10 mouse cellular contexts compared by ENCODE assay signal in genomic region chr14:29720334-29720911, GRCm38 (mm10). TPM values are rescaled to one million over a fixed set of nuclear protein-coding genes. Genes with fewer than 3 reads are reported as not detected.
DNase-seq lines count a peak whose midpoint lies in the region; ATAC-seq and TF ChIP-seq lines count a peak whose summit lies in the region.
"Had no signal": no experiment of that assay in that cellular context is flagged by ENCODE, and none has a peak within 500 bp of the region (broad histone marks: within the 10 kb centered on the region; RNA-seq: fewer than 3 reads in every experiment).

No protein-coding gene starts in this region.

- H3K4me1 ChIP-seq in heart, embryonic 11.5 days (ENCODE audit: control insufficient read depth, insufficient read depth, low read length), result peaks cover 8% of the 10 kb centered on the region; the same call in 1 of the 2 replicates
- no peaks in the 10 kb centered on the region for H3K4me1 ChIP-seq in heart, adult 2 months (ENCODE audit: control insufficient read depth, insufficient read depth, low read length)
- peaks cover 35% of the 10 kb centered on the region for H3K4me1 ChIP-seq in embryonic facial prominence, embryonic 13.5 days
- H3K4me1 ChIP-seq in intestine, postnatal 0 days (replicated peaks; ENCODE audit: control insufficient read depth, insufficient read depth, low read length), result no peaks in the 10 kb centered on the region

- no peak for TF ChIP-seq POLR2A in heart, adult 2 months (IDR thresholded peaks at IDR 0.05; ENCODE audit: insufficient read depth, low read depth, low read length)

- H3K9me3 ChIP-seq in heart, embryonic 11.5 days (replicated peaks; ENCODE audit: control insufficient read depth, low read length), result no peaks in the 10 kb centered on the region
- H3K9me3 ChIP-seq in embryonic facial prominence, embryonic 13.5 days, result no peaks in the 10 kb centered on the region
- H3K9me3 ChIP-seq in intestine, postnatal 0 days (ENCODE audit: control insufficient read depth), result no peaks in the 10 kb centered on the region

- no peak for ATAC-seq in heart, embryonic 11.5 days (replicated peaks; ENCODE audit: insufficient number of reproducible peaks, low FRiP score, low TSS enrichment)
- no peak for ATAC-seq in embryonic facial prominence, embryonic 13.5 days (ENCODE audit: insufficient number of reproducible peaks, insufficient read depth, low FRiP score, low TSS enrichment, low read depth)
- no peak for ATAC-seq in intestine, postnatal 0 days

- 1% methylated on average over 17 of the region's 17 CpGs for WGBS in heart, embryonic 11.5 days (ENCODE audit: insufficient replicate concordance)
- 3% methylated on average over 17 of the region's 17 CpGs for WGBS in heart, adult 2 months
- WGBS in embryonic facial prominence, embryonic 13.5 days, result 2% methylated on average over 17 of the region's 17 CpGs
- 4% methylated on average over 17 of the region's 17 CpGs for WGBS in intestine, postnatal 0 days

- peak overlapping the region; percentile 70 for H3K4me3 ChIP-seq in heart, embryonic 11.5 days (ENCODE audit: low read depth, low read length)
- no peak overlapping the region for H3K4me3 ChIP-seq in heart, adult 2 months
- H3K4me3 ChIP-seq in embryonic facial prominence, embryonic 13.5 days, result peak overlapping the region; percentile 74
- no peak overlapping the region for H3K4me3 ChIP-seq in intestine, postnatal 0 days (ENCODE audit: low read depth, low read length)
- H3K4me3 ChIP-seq: myocyte had no signal

- no peak for TF ChIP-seq EP300 in heart, adult 2 months (IDR thresholded peaks at IDR 0.05; ENCODE audit: insufficient read depth, low read depth, low read length)

- no peaks in the 10 kb centered on the region for H3K36me3 ChIP-seq in heart, embryonic 11.5 days (ENCODE audit: control insufficient read depth, insufficient read depth, low read length)
- no peaks in the 10 kb centered on the region for H3K36me3 ChIP-seq in heart, adult 2 months (ENCODE audit: control insufficient read depth, insufficient read depth, low read length)
- no peaks in the 10 kb centered on the region for H3K36me3 ChIP-seq in embryonic facial prominence, embryonic 13.5 days
- H3K36me3 ChIP-seq in intestine, postnatal 0 days (ENCODE audit: control insufficient read depth, insufficient read depth), result no peaks in the 10 kb centered on the region

- H3K9ac ChIP-seq in heart, embryonic 11.5 days (ENCODE audit: low read depth, low read length), result no peak overlapping the region
- H3K9ac ChIP-seq in heart, adult 2 months (ENCODE audit: low read depth, low read length), result no peak overlapping the region
- peak overlapping the region; percentile 84 for H3K9ac ChIP-seq in embryonic facial prominence, embryonic 13.5 days
- H3K9ac ChIP-seq in intestine, postnatal 0 days (ENCODE audit: low read depth, low read length), result no peak overlapping the region

- no peak for TF ChIP-seq CTCF in heart, adult 2 months (IDR thresholded peaks at IDR 0.05)
- TF ChIP-seq CTCF in intestine, postnatal 0 days (IDR thresholded peaks at IDR 0.05; ENCODE audit: low read depth), result no peak

- DNase-seq in heart, adult 2 months, result no peak
- peak; percentile 0 for DNase-seq in Muller cell, postnatal 12 days (ENCODE audit: inconsistent ontology term)
- no peak for DNase-seq in urinary bladder, postnatal 14 days (ENCODE audit: low spot score)
- DNase-seq in lung, postnatal 36 days, result no peak
- no peak for DNase-seq in MN1 (ENCODE audit: low spot score)

- H3K27ac ChIP-seq in heart, embryonic 11.5 days (ENCODE audit: low read depth, low read length), result no peak overlapping the region
- no peak overlapping the region for H3K27ac ChIP-seq in heart, adult 2 months
- H3K27ac ChIP-seq in embryonic facial prominence, embryonic 13.5 days, result no peak overlapping the region
- H3K27ac ChIP-seq in intestine, postnatal 0 days (ENCODE audit: low read depth, low read length), result no peak overlapping the region

- peak overlapping the region; percentile 88 for H3K4me2 ChIP-seq in heart, embryonic 11.5 days
- peak overlapping the region; percentile 90 for H3K4me2 ChIP-seq in embryonic facial prominence, embryonic 13.5 days
- H3K4me2 ChIP-seq in intestine, postnatal 0 days (replicated peaks; ENCODE audit: low read depth), result peak overlapping the region; percentile 93; the same call in 1 of the 2 replicates

- H3K79me2 ChIP-seq in heart, adult 2 months (replicated peaks; ENCODE audit: control insufficient read depth, insufficient read depth, low read length), result no peaks in the 10 kb centered on the region

- intact Hi-C loops in heart, adult 2 months (cut with DNase I), result no loop called here

- H3K27me3 ChIP-seq in heart, embryonic 11.5 days (ENCODE audit: control insufficient read depth, insufficient read depth, low read length), result peaks cover 58% of the 10 kb centered on the region
- H3K27me3 ChIP-seq in heart, adult 2 months (ENCODE audit: control insufficient read depth, insufficient read depth, low read length), result peaks cover 14% of the 10 kb centered on the region
- H3K27me3 ChIP-seq in embryonic facial prominence, embryonic 13.5 days, result peaks cover 65% of the 10 kb centered on the region
- peaks cover 64% of the 10 kb centered on the region for H3K27me3 ChIP-seq in intestine, postnatal 0 days (replicated peaks; ENCODE audit: control insufficient read depth, insufficient read depth, low read length)

RNA-seq across cellular contexts. Expression of gene Cacna2d3, which starts 1.2 kb away (rescaled TPM):
- 1.7 and 2.6 TPM in 2 replicates for polyA plus RNA-seq in heart, embryonic 11.5 days (2014; fragmentation: Nextera tagmentation; extraction: Ambion mirVana)
- under 1 TPM; 0.61 to 0.70 TPM for total RNA-seq in heart, adult 2 months (2021)
- 0.78 and 1.5 TPM in 2 replicates for polyA plus RNA-seq in heart, adult 2 months (2012; rRNA removed)
- 43.5 and 46.0 TPM in 2 replicates for polyA plus RNA-seq in embryonic facial prominence, embryonic 13.5 days (2015; fragmentation: Nextera tagmentation; extraction: Ambion mirVana)
- 0.99 and 1.2 TPM in 2 replicates for polyA plus RNA-seq in intestine, postnatal 0 days (2015; fragmentation: Nextera tagmentation; extraction: Ambion mirVana)
- total RNA-seq: CH12.LX had no signal

Comparison
In these comparisons a context has a peak if more than half of its experiments do, and no peak if none do; other contexts are left out.
1. H3K4me3 ChIP-seq: peak in heart, embryonic 11.5 days (single experiment) and embryonic facial prominence, embryonic 13.5 days (single experiment); none in heart, adult 2 months (single experiment) and intestine, postnatal 0 days (single experiment).
2. RNA of gene Cacna2d3, which starts 1.2 kb away (polyA plus RNA-seq): 43.5 to 46.0 TPM in embryonic facial prominence, embryonic 13.5 days; 1.7 to 2.6 TPM in heart, embryonic 11.5 days, 0.99 to 1.2 TPM in intestine, postnatal 0 days and 0.78 to 1.5 TPM in heart, adult 2 months; every median in the first group is over 10 times any median in the second.
3. Peak in every context shown above with its lines, with median percentiles within 50 percentile points of each other: H3K4me2 ChIP-seq.